Mouse (Mus musculus): Measurements from ENCODE around the gene Dpf2.
A peak's percentile ranks its signal among the peaks of the same experiment; 100 is the strongest.

Dpf2 gene

DNA sequence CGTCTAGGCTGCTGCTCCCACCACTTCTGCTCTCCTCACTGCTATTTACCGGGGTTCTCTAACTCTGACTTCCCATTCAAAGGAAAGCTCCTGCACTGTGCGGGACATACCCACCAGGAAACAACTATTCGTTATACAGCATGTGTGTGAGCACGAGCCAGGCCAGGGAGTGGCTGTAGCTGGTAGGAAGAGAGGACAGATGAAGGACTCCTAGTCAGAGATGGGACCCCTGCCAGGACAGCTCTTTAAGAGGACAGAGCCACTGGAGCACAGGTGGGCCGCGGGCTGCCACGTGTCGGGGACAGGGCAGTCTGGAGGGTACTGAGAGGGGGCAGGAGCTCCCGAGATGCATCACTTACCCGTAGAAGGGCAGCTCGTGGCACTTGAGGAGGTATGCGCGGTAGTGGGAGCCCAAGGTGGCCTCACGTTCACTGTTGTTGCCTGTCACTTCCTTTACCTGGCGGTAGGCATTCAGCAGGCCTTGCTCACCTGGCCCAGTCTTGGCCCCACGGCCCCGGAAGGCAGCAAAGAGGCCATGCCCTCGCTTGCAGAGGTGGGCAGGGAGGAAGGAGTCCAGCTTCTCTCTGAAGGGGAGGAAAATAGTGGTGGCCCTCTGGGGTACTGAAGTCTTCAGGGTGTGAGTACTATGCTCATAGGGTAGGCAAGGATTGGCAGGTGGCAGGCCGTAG is 48.0 kb downstream of the Dpf2 start:
- DNase-seq (ENCODE audit: low read depth, low spot score), result no peak

DNA sequence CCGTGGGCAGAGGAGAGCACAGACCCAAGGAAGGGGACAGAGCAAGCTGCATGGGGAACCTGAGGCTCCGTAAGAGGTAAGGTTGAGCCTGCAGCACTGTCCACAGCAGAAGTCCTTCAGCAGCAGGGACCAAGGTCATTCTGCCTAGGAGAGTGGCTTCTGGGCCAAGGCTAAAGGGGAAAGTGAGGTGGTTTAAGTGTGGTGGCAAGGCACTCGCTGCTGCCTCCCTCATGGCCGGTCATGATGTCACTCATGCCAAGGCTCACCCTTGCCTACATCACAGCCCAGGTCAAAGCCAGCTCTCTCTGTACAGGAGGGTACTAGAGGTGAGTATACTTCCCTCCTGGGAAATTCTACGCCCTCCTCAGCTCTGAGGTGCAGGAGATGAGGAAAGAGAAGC is 49.0 kb downstream of the Dpf2 start:
- no peak for DNase-seq (ENCODE audit: low read depth, low spot score)

DNA sequence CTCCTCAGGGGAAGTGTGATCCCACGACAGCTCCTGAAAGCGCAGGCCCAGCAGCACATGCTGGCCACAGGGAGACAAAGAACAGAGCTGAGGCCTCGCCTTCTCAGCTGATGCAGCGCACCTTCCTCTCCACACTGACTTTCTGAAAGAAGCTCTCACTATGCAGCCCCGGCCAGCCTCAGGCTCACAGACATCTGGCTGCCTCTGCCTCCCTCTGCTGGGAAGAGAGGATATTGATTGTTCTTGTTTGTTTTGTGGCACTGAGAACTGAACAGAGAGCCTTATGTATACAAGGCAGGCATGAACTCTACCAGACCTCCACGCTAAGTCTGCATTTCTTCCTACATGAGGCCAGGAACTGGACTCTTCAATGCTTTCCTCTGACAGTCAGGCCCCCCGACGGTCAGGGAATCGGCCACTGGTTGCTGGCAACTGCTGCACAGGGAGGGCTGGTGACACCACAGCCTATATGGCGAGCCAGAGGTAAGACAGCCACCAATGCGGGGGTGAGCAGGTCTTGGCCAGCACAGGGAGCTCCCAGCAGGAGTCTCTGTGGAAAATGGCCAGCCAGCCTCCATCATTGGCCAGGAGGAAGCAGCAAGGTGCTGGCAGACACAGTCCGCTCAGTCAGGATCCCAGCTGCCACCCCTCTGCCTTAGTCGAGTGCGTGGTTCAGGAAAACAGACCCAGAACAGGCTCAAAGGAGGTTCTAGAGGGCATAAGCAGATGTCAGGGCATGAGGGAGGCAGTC is 50.3 kb downstream of the Dpf2 start:
- DNase-seq (ENCODE audit: low read depth, low spot score), result peak; percentile 73

DNA sequence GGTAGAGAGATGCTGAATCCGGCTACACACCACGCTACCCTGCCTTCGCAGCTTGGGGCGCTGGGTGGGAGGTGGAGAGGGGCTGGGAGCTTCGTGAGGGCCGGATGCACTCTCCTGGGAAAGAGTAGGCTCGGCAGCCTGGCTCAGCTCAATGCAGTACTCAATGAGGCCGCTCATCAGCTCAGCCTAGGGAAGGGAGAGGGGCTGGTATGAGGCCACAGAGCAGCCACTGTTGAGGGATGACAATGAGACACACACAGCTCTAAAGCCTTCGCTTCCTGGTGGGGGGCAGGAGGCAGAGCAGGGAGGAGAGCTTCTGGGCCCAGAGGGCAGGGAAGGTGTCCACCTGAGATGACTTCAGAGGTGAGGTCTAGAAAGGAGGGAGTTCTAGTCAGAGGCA is 56.2 kb downstream of the Dpf2 start:
- no peak for DNase-seq (ENCODE audit: low read depth, low spot score)

DNA sequence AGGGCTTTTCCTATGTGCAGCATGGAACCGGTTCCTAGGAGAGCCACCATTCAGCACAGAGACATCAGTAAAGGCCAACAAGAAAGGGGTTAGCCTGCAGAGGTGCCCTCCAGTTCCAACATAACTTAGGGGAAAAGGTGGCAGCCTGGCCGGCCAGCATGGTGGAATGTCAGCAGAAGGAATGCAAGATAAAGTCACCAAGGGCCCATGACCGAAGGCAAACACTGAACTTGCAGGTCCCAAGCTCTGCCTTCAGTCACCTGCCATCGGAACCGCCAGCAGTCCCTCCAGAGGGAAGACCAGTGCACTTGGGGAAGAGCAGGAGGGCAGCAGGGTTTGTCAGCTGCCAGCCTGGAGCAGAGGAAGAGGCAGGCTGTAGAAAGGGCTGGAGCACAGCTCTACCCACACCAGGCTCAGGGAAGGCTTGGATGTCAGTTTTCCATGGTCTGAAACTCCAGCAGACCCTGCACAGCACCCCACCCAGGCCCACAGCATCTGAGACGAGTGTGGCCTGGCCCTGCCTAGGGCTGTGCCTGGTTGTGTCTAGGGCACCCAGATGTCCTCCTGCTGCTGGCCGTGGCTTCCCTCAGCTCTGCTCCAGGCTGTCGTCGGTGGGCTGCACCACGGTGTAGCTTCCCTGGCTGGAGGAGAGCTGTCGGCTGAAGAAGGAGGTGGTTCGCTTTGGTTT is 60.6 kb downstream of the Dpf2 start:
- DNase-seq (ENCODE audit: low read depth, low spot score), result no peak

DNA sequence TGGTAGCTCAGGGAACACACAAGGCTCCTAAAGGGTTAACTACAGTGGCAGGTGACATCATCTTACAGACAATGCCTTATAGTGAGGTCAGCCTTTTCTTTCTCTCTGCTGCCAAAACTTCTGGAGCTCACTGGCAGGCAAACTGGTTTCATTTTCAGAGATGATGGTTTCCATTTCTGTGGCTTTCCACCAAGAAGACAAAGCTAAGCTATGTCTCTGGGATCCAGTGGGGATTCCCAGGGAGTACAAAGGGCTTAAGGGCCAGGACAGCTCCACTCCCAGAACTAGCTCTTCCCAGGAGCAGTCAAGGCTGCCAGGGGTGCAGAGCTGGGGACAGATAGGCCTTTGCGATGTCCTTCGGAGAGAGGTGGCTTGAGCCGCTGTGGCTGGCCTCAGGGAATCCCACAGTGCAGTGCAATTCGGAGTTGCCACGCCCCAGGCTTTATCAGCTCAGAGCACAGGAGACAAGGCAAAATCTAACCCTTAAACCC is 61.3 kb downstream of the Dpf2 start:
- no peak for DNase-seq (ENCODE audit: low read depth, low spot score)

DNA sequence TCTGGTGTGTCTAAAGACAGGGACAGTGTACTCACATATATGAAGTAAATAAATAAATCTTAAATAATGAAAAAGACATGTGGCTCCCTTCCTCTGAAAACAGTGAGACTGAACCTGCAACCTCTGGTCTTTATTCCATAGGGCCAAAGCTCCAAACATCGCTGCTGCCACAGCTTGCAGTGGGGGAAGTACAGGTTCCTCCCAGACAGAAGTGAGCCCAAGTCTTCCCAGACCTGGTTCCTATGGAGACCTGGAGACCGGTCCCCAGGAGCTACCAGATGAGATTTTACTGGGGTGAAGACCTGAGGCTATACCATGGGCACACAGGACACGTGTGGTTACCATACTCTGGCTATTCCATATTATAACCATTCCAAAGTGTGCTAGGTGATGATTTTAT is 62.0 kb downstream of the Dpf2 start:
- no peak for DNase-seq (ENCODE audit: low read depth, low spot score)

DNA sequence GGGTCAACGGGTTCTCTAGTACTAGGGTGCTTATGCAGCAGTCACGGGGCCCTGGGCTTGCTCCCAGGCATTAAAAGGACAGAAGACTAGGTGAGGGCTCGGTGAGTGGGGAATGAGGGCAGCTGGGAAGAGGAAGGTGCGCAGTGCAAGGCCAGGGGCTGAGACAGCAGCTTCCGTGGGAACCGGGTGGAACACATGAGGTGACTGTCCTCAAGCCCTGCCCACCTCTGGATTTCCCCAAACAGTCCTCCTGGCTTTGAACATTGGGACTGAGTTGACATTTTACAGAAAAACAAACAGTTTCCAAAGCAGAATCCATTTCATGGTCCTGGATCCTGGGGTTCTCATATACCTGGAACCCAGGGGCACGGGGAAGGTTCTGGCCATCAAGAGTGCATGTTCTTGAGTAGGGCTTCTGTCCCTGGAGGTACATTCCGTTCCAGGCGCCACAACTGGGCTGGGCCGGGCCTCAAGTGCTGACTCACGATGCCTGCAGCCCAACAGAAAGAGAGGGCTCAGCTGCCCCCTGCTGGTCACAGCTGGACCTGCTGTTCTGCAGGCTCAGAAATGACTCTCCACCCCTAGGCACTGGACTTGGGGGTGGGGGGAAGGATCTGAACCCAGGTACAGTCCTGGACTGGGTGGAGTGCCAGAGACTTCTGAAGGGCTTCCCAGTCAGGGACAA is 62.8 kb downstream of the Dpf2 start:
- DNase-seq (ENCODE audit: low read depth, low spot score), result peak; percentile 96

DNA sequence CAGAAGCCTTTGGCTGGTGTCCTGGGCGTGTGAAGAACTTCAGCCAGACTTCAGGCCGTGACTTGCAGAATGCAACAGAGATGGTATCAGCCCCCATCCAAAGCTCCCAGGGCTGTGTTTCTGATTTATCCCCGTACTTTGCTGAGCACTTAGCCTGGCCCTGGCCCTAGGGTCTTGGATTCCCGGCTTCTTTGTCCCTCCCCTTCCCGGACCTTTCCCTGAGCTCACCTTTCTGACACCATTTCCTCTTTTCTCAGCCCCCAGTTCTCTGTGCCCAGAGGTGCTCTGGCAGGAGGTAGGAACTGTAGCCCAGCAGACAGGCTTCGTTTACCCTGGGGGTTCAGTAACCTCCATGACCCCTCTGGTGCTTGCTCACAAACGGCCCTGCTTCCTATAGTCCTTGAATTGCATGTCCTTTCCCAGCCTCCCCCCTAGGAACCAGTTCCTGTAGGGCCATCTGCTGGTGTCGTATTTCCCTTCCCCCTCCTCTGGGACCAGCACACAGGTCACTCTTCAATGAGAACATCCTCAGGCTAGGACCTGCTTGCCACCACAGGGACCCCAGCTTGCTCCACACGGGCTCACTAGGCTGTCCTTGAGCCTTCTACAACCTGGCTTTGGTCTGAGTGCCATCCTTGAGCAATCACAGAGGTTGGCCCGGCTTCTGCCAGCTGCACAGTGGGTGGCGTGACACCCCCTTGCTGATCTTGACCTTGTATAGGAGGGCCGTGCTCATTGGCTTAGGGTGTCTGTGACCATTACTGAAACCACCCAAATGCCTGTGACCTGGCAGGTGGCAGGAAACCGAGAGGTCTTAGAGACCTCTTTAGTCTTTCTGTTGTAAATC is 63.8 kb downstream of the Dpf2 start:
- DNase-seq (ENCODE audit: low read depth, low spot score), result peak; percentile 93

DNA sequence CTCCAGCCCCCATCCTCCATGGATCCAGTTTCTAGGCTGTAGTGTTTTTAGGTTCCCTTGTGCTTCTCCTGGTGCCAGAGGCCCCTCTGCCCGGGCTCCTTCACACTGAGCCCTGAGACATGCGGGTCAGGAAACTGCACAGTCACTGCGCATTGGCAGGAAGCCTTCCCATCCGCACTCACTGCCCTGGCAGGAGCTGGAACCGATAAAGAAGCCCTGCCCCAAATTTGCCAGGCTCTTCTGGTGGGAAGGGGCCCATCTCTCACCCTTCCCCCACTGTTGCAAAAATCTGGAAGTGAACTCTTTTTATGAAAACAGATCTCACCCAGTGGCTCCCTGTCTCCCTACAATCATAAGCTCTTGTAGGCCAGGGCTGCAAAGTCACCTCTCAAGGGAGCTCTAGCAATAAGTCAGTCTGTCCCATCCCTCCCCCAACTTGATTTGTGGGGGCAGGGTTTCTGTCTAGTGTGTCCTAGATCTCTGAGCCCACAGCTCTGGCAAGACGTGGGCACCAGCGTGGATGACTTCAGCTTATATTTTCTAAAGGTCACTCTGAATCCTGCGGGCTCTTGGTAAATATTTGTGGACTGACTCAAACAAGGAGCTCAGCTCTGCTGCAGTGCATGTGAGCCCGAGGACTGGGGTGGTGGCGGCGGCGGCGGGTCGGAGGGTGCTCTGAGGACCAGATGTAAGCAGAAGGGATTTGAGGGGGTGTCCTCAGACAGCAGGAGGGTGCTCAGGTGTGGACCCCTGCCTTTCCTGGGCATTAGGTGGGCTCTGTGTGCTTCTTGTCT is 64.6 kb downstream of the Dpf2 start:
- DNase-seq (ENCODE audit: low read depth, low spot score), result no peak

DNA sequence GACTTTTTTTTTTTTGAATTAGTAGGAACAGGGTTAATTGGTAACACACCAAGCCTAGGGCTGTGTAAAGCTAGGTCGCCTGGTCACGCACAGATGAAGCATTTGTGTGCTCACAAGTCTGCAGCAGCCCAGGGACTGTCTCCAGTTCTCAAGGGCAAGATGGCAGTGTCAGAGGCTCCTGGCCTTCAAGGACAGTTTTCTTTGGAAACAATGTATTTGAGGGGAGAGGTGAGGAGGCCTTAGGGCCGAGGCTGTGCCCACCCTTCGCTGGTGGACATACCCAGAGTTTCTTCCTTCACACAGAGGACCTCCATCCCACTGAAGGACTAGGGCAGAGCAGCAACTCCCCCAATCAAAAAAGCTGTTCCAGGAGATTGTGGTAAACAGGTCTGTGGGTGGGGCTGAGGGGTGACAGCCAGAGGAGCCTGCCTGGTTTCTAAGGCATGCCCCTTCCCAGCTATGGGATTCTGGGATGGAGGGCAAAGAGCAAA is 65.5 kb downstream of the Dpf2 start:
- DNase-seq (ENCODE audit: low read depth, low spot score), result peak; percentile 53

DNA sequence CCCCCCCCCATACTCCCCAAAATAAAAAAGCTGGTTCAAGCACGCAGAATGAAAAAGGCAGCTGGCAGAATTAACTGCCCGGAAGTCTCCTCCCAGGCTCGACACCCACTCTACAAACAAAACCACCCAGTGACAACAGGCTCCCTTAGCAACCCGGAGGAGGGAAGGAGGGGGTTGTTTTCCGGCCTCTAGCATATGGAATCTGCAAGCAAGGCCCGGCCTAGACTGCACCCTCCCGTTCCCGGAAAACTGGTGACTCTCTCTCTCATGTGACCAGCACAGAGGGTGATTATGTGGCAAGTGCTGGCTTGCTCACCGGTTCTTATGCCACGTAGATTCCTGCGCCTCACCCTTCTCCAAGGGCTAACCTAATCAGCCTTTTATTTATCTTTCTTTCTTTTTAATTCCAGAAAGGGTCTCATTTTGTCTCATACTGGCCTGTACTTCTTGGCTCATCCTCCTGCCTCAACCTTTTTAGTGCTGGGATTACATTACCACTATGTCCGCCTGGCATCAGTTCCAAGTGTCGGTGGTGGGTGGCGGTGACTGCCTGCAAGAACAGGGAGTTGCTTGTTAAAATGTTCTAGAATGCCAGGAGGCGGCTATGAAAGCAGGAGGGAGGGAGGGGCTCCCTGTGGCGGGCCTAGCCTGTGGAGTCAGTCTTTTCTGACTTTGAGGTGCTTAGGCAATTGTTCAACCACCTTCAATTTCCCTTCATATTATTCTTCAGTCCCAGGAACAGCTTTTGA is 66.1 kb downstream of the Dpf2 start:
- DNase-seq (ENCODE audit: low read depth, low spot score), result peak; percentile 98

Data from ZHBTc4 (cell line).